21 mouse cellular contexts compared by ENCODE assay signal in genomic region chr11:116213877-116214510, GRCm38 (mm10).
"Had no signal": no experiment of that assay in that cellular context is flagged by ENCODE, and none has a peak within 500 bp of the region (broad histone marks: within the 10 kb centered on the region; RNA-seq: fewer than 3 reads in every experiment).

No protein-coding gene starts in this region.

- H3K9me3 ChIP-seq: heart, embryonic 12.5 days; hindbrain, embryonic 13.5 days; hindbrain, embryonic 15.5 days; limb, embryonic 13.5 days; limb, embryonic 15.5 days; liver, embryonic 12.5 days had no signal

- H3K4me2 ChIP-seq: heart, embryonic 12.5 days; hindbrain, embryonic 13.5 days; hindbrain, embryonic 15.5 days; limb, embryonic 13.5 days; limb, embryonic 15.5 days; liver, embryonic 12.5 days had no signal

- DNase-seq: forebrain, postnatal 0 days; gastrocnemius, postnatal 14 days; gastrocnemius, postnatal 36 days; heart, adult 11 months; heart, adult 2 months; heart, postnatal 14 days; heart, postnatal 36 days; kidney, adult 11 months; kidney, adult 8-10 months; kidney, postnatal 25 days; layer of hippocampus, adult 9-11 months; layer of hippocampus, postnatal 36 days; left cerebral cortex, postnatal 4 days had no signal

- H3K36me3 ChIP-seq: hindbrain, embryonic 15.5 days had no signal

- H3K4me3 ChIP-seq: heart, adult 2 months; heart, embryonic 12.5 days; hindbrain, embryonic 13.5 days; hindbrain, embryonic 15.5 days; limb, embryonic 13.5 days; limb, embryonic 15.5 days; liver, embryonic 12.5 days had no signal

- H3K27me3 ChIP-seq: heart, embryonic 12.5 days; hindbrain, embryonic 13.5 days; hindbrain, embryonic 15.5 days; limb, embryonic 13.5 days; limb, embryonic 15.5 days; liver, embryonic 12.5 days had no signal

- ATAC-seq: forebrain, postnatal 0 days; hindbrain, postnatal 0 days; intestine, embryonic 16.5 days; liver, embryonic 12.5 days had no signal

- H3K27ac ChIP-seq: heart, adult 2 months; hindbrain, embryonic 13.5 days; hindbrain, embryonic 15.5 days; hindbrain, postnatal 0 days; limb, embryonic 13.5 days; limb, embryonic 15.5 days; liver, embryonic 12.5 days had no signal

- H3K9ac ChIP-seq: forebrain, postnatal 0 days; heart, embryonic 12.5 days; hindbrain, embryonic 13.5 days; hindbrain, embryonic 15.5 days; limb, embryonic 13.5 days; limb, embryonic 15.5 days; liver, embryonic 12.5 days had no signal
